Mouse (Mus musculus) cerebellum, adult (tissue): Measurements from ENCODE around the gene Pus7.
"Not testable (repeated sequence)": the region's sequence is repeated elsewhere in the genome, so short reads cannot be mapped to it uniquely, and the experiment has no call there.

Source experiments
- ATAC-seq: cut with Nextera tagmentation; 2 replicates; pipeline ENCODE4 v1.9.2; 2017; ENCODE audit warnings: mild to moderate bottlenecking, moderate library complexity, mixed read lengths; ENCODE audit not compliant: insufficient number of reproducible peaks, low FRiP score, low TSS enrichment

Gene Pus7

DNA sequence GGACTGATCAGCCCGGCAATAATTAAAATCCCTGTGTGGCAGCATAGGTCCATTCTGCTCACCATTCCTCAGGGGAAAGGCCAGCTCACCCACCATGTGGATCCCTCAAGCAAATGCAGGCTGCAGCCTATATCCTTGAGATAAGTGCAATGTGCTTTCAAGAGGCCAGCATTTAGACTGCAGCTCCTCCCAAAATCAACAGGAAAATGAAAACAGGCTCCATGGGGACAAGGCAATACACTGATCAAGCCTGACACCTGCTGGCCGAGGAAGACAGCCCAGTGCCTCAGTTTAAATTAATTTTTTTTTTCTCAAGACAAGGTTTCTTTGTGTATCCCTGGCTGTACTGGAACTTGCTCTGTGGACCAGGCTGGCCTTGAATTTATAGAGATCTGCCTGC lies 24.9 kb downstream of the Pus7 start:
- ATAC-seq, result peak; percentile 45; the same call in 1 of the 2 replicates

DNA sequence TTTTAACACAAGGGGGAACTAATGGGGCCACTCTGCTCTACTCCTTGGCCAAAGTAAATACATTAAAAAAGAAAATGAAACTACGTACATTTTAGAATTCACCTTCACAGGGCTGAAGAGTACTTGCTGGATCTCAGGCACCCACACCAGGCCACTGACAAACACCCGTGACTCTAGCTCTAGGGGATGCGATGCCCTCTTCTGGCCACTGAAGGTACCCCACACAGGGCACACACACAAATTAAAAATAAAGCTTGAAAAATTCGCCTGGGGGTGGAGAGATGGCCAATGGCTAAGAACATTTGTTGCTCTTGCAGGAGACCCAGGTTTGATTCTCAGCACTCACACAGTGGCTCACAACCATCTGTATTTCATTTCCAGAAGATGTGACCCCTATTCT lies 27.1 kb downstream of the Pus7 start:
- no peak for ATAC-seq

DNA sequence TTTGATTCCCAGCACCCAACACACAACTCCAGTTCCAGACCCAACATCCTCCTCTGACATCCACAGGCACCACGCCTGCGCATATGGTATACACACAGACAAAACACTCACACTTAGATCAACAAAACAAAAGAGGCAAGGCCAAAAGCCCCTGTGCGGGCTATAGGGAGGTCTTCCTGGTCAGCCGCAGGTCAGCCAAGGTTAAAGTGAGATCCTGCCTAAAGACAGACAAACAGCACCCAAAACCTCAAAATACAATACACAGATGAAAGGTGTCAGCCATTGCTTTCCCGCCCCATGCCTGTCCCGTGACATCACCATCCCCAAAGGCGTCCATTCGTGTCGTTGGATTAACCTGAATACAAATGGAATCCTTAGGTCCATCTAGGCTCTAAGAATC lies 27.9 kb downstream of the Pus7 start:
- ATAC-seq, result no peak

DNA sequence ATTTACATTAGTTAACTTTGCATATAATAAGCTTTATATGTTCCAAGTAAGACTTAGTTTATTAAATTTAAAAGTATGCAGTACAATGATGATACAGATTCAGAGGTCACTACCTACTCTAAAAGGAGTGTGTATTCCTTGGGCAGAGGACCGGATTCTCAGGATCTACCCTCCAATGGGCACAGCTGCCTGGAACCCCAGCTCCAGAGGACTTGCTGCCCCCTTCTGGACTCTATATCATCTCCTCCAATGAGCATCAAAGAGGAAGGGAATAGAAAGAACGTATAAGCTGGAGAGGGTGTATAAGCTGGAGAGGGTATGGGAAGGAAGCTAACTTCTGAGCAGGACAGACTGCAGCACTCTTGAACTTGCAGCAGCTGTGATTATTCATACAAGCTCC lies 33.6 kb downstream of the Pus7 start:
- ATAC-seq, result no peak

DNA sequence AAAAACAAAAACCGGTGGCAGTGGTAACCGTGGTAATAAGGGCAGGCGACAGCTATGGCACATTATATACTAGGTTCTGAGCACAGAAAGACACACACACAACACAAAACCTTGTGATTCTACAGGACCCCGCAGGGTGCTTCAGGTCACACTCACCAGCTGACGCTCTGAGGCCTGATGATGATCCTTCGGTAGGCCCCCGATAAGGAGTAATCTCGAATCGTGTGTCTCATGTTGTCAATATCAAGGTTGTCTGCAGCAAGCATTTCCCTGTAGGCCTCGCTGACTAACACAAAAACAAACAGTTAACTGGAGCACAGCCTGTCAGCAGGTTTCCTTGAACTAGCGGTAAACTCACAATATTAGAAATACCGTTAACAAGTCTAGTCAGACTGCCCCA lies 40.2 kb downstream of the Pus7 start:
- ATAC-seq, result no peak

DNA sequence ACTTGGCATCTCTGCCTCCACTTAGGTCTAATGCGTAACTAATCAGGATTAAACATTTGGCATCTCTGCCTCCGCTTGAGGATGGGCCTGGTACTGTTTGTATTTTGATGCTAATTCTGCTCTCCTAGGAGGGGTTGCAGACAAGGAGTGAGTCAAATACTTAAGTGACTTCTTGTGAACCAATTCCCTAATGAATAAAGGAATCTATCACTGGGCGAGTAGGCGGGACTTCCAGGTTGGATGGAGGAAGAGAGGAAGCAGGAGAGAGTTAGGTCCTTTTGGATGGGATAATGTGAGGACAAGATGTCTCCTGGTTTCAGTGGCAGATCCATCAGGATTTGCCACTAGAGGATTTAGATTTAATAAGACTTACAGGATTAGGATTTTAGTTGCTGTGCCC lies 46.4 kb downstream of the Pus7 start:
- no peak for ATAC-seq

DNA sequence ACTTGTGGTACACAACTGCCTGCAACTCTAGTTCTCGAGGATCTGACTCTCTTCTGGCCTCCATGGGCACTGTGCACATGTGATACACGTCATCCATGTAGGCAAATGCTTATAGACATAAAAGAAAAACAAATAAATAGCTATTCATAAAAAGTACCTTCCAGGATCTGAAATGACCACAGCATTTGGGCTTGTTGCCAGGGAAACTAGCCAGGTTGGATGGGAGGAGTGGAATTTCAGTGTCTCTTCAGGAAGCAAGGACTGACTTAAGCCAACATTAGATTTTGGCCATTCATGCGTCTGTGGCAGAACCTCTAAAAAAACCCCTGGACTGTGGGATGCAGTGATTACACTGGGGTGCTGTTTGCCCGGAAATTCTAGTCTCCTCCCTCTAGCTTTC lies 47.1 kb downstream of the Pus7 start:
- no peak for ATAC-seq

DNA sequence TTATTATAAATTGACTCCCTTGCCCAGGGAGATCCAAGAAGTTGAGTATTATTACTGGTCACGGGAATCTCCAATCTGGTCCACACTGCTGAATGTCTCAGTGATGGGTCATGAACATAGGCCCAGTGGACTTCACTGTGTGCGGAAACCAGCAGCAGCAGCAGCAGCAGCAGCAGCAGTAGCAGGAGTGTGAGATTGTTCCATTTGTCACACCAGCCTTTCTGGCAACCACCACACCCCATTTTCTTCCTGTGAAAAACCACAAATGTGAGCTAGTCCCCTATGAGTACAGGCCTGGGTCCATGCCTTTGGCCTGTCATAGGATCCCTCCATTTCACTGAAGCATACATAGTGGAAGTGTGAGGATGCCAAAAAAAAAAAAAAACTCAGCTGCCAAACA lies 61.6 kb downstream of the Pus7 start:
- no peak for ATAC-seq

DNA sequence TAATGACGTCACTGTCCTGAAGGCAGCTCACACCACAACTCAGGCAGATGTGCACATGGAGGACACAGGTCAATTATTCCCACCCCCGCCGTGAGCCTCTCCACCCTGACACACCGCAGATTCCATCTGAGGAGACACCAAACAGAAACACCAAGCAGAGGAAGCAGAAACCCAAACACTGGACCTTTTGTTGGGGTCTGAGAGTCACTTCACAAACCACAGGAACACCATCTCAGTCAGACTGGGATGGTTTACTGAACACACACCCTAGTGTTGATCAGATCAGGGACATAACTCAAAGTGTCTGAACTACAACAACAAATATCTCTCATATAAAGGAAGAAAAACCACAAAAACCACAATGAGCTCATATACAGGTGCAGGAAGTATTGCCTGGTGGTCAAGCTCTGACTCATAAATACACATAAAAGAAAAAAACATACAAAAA lies 64.6 kb downstream of the Pus7 start:
- ATAC-seq, result no peak

DNA sequence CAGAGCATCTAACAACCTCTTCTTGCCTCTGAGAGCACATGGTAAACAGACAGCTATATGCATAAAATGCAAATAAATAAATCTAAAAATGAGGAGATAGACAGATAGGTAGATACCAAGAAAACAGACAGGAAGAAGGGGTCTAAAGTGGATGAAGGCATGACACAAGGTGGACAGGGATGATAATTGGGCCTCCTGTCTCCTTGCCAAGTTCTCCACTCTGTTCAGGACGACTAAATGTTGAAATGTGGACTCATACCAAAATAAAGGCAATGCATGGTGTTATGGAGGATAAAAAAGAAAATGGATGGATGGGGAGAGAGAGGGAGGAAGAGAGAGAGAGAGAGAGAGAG lies 65.4 kb downstream of the Pus7 start:
- no peak for ATAC-seq

DNA sequence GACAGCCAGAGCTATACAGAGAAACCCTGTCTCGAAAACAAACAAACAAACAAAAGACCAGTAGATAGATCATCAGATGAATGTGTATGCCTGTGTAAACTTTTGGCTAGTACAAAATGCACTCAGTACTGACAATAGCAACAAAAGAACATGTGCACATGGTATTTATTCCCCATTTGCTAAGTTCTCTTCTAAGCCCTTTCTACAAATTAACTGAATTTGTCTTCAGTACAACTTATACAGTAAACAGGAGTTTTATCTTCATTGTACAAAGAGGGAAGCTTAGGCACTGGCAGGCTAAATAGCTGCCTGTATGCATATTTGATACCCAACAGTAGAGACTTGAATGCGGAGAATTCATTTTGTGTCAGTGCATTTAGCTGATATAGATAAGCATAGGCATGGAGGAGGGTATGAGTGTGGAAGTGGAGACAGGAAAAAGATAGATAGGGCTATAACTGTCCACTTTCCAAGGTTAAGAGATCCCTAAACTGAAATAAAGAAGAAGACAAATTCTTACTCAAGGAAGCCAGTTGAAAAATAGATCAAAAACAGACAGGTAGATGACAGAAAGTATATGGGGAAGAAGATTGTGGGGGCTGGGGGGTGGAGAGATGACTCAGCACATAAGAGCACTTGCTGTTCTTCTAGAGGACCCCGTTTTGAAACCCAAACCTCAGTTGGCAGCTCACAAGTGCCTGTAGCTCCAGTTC lies 65.9 kb downstream of the Pus7 start:
- ATAC-seq, result no peak

DNA sequence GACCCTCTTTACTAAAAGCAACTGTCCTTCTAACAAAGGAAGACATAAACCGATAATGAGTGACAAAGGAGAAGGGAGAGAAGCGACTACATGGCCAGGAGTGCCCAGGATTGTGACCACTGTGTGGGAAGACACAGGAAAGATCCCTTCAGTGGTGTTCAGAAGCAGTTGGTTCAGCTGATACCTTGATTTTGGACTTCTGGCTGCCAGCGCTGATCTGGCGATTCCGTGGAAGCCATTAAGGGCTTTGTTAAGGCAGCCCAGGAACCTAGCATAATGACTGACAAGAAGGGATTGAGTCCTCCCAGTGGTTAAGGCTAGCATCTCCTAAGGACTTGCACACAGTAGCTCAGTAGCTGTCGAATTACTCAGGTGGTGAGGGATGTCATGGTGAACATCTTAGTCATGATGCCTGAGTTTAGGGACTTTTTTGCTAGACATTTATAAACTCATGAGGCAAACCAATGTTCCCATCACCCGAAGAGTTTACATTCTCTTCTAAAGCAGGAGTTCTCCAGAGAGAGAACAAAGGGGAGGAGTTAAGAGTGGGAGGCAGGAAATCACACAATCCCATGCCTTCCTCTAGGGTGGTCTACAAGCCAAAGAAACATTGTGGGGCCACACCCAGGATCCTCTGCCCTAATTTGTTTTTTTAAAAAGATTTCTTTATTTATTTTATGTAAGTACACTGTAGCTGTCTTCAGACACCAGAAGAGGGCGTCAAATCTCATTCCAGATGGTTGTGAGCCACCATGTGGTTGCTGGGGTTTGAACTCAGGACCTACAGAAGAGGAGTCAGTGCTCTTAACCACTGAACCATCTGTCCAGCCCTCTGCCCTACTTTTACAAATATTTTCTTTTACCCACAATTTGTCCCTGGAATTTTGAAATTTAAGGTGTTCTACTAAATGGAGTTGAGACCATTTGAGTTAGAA lies 69.8 kb downstream of the Pus7 start:
- no peak for ATAC-seq

DNA sequence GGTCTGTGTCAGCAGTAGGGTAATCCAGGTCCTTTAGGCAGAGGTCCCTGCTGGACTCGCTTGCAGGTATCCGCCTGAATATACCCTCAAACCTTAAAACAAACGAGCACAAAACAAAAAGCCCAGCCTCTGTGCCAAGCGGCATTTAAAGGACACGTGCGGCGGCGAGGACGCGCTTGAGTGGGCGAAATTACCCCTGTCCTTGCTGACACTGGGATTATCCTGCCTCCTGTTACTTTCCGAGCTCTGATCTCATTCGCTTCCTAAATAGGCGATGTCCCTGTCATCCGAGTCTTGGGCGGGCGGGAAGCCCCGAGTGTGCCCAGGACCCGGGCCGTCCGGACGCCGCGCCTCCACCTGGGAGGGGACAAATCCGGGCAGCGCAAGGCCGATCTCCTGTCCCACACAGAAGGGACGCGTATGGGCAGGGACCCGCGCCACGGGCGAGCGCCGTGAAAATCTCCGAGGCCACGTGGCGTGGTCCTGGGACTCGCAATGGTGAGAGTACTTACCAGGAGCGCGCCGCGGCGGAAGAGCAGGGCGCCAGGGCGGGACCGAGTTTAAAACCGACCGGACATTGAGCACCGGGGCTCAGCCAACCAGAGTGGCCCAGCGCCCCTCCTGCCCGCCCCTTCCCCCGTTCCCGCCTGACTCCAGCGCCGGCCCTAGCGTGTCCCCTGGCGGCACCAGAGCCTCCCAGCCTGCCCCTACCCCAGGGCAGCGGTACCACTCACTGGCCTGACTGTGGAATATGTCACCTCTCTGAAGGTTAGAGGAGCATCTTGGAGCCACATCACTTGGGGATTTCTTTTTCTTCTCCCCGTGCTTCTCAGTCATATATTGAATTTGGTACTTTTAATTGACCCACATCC lies 71.1 kb downstream of the Pus7 start:
- peak; percentile 97 for ATAC-seq

DNA sequence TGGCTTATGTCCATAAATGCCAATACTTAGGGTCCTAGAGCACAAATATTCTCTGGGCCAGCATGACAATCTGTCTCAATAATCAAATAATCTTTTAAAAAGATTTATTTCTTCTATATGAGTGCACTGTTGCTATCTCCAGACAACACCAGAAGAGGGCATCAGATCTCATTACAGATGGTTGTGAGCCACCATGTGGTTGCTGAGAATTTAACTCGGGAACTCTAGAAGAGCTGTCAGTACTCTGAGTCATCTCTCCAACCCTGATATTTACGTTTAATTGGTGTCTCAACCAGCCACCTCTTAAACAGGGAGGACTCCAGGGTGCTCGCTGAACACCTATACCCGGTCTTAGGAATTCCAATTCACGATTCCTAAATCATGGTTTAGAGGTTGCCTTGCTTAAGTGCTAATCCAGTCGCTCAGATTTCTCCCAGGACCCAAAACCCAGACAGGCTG lies 71.8 kb downstream of the Pus7 start:
- ATAC-seq, result not testable (repeated sequence)

DNA sequence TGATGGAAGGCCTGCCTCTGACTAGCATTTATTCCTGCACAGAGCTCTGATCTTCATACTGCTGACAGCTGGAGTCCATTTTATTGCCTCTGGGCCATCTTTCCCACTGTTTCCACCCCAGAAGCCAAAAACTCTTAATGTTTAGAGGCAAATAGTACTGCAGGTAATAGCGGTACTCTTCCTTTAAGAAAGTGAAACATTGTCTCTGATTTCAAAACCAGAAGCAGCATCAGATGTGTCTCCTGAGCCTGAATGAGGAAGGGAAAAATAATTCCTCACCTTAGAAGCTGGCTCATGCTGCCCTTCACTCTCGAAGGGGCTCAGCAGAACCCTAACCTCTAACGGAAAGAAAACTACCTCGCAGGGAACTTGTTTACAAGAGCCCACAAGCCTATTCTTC lies 72.3 kb downstream of the Pus7 start:
- ATAC-seq, result no peak

DNA sequence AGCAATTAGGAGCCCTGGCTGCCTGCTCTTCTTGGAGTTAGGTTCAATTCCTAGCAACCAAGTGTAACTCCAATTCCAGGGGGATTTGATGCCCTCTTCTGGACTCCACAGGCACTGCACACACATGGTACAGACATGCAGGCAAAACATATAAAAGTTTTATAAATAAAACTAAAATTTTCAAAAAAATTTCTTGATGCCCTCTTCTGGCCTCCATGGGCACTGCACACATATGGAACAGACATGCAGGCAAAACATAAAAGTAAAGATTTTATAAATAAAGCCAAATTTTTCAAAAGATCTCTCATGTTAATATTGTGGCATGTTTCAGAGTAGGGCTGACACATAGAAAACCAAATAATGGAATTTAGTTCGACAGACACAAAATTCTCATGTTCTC lies 73.8 kb downstream of the Pus7 start:
- no peak for ATAC-seq

DNA sequence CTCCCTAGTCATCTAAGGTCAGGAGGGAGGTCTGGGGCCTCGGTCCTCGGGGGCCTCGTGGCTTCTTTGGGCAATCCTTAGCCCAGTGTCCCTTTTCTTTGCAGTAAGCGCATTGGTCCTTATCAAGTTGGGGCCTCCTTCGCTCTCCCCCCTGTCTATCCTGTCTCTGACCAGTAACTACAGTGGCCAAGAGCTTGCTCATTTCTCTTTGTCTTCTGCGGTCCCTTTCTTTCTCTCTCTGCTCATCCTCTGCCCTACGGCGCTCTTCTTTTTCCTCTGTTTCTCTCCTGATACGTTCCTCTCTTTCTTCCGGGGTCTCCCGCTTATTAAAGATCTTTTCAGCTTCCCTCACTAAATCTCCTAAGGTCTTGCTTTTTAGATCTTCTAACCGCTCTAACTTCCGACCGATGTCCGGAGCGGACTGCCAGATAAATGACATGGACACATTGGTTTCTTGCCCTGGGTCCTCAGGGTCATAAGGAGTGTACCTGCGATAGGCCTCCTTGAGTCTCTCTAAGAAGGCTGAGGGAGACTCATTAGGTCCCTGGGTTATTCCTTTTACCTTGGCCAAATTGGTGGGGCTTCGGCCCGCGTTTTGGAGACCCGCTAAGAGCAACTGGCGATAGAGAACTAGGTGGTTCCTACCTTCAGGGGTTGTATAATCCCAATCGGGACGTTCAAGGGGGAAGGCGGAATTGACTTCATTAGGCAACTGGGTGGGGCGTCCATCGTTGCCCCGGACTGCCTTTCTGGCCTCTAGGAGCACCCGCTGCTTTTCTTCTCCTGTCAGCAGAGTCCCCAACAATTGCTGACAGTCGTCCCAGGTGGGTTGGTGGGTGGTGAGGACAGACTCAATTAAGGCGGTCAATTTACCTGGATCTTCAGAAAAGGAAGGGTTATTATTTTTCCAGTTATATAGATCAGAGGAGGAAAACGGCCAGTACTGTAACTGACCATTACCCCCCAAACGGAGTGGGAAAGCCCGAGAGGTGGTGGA lies 76.6 kb downstream of the Pus7 start:
- not testable (repeated sequence) for ATAC-seq

DNA sequence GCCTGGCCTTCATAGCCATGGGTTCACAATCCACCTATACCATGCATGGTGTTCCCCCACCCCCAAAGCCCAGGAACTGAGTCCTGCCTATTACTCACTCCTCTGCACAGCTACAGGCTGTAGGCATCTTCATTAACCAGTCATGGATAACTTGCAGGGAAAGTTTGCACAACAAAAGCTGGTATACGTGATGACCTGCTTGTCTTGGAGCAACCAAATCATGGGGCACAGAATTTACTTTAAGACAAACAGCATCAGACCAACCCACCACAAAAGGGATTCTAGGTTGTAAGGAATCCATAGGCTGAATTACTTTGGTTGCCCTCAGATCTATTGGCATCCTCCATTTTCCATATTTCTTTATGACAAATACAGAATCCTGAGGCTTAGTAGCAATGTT lies 86.1 kb downstream of the Pus7 start:
- ATAC-seq, result no peak
